In genomic region chr7:45313495-45313894, GRCm38 (mm10) we compare ENCODE assay signal across 14 mouse cellular contexts. TPM values are rescaled to one million over a fixed set of nuclear protein-coding genes. Genes with fewer than 3 reads are reported as not detected.
A peak's percentile ranks its signal among the peaks of the same experiment; 100 is the strongest.
DNase-seq lines count a peak whose midpoint lies in the region; ATAC-seq and TF ChIP-seq lines count a peak whose summit lies in the region.
"Had no signal": no experiment of that assay in that cellular context is flagged by ENCODE, and none has a peak within 500 bp of the region (broad histone marks: within the 10 kb centered on the region; RNA-seq: fewer than 3 reads in every experiment).

No protein-coding gene starts in this region.

- no peak for TF ChIP-seq EP300 in stomach, postnatal 0 days (optimal IDR thresholded peaks at IDR 0.05)

- peaks cover 9% of the 10 kb centered on the region; the same call in 1 of the 2 replicates for H3K4me1 ChIP-seq in heart, embryonic 11.5 days (ENCODE audit: control insufficient read depth, insufficient read depth, low read length)
- peaks cover 35% of the 10 kb centered on the region for H3K4me1 ChIP-seq in heart, embryonic 10.5 days
- H3K4me1 ChIP-seq in midbrain, embryonic 13.5 days (replicated peaks) = peaks cover 24% of the 10 kb centered on the region
- H3K4me1 ChIP-seq in midbrain, embryonic 11.5 days (ENCODE audit: control insufficient read depth, insufficient read depth, low read length) = peaks cover 3% of the 10 kb centered on the region; the same call in 1 of the 2 replicates
- H3K4me1 ChIP-seq in limb, embryonic 12.5 days (replicated peaks) = peaks cover 30% of the 10 kb centered on the region
- no peaks in the 10 kb centered on the region for H3K4me1 ChIP-seq in stomach, postnatal 0 days (replicated peaks; ENCODE audit: control insufficient read depth, insufficient read depth)

- H3K9me3 ChIP-seq in heart, embryonic 11.5 days (replicated peaks; ENCODE audit: control insufficient read depth, low read length) = no peaks in the 10 kb centered on the region
- no peaks in the 10 kb centered on the region for H3K9me3 ChIP-seq in heart, embryonic 10.5 days
- H3K9me3 ChIP-seq in midbrain, embryonic 13.5 days = no peaks in the 10 kb centered on the region
- H3K9me3 ChIP-seq in midbrain, embryonic 11.5 days (ENCODE audit: control insufficient read depth, low read length) = no peaks in the 10 kb centered on the region
- no peaks in the 10 kb centered on the region for H3K9me3 ChIP-seq in limb, embryonic 12.5 days
- no peaks in the 10 kb centered on the region for H3K9me3 ChIP-seq in stomach, postnatal 0 days (ENCODE audit: control insufficient read depth, low read length)

- H3K36me3 ChIP-seq in heart, embryonic 11.5 days (ENCODE audit: control insufficient read depth, insufficient read depth, low read length) = peaks cover 7% of the 10 kb centered on the region; the same call in 1 of the 2 replicates
- H3K36me3 ChIP-seq in heart, embryonic 10.5 days = peaks cover 45% of the 10 kb centered on the region
- no peaks in the 10 kb centered on the region for H3K36me3 ChIP-seq in midbrain, embryonic 13.5 days
- H3K36me3 ChIP-seq in midbrain, embryonic 11.5 days (ENCODE audit: control insufficient read depth, insufficient read depth, low read length) = no peaks in the 10 kb centered on the region
- peaks cover 32% of the 10 kb centered on the region for H3K36me3 ChIP-seq in limb, embryonic 12.5 days
- H3K36me3 ChIP-seq in stomach, postnatal 0 days (ENCODE audit: control insufficient read depth, insufficient read depth, low read length) = peaks cover 9% of the 10 kb centered on the region

- no peak overlapping the region for H3K4me3 ChIP-seq in heart, embryonic 11.5 days (ENCODE audit: low read depth, low read length)
- H3K4me3 ChIP-seq in heart, embryonic 10.5 days = no peak overlapping the region
- no peak overlapping the region for H3K4me3 ChIP-seq in midbrain, embryonic 13.5 days (replicated peaks)
- H3K4me3 ChIP-seq in midbrain, embryonic 11.5 days (ENCODE audit: low read depth, low read length) = no peak overlapping the region
- no peak overlapping the region for H3K4me3 ChIP-seq in limb, embryonic 12.5 days (replicated peaks)
- no peak overlapping the region for H3K4me3 ChIP-seq in stomach, postnatal 0 days (ENCODE audit: low read depth, low read length)
- H3K4me3 ChIP-seq: left cerebral cortex, adult 2 months had no signal

- no peak for DNase-seq in heart, embryonic 10.5 days (ENCODE audit: low spot score)
- no peak for DNase-seq in midbrain, embryonic 11.5 days (ENCODE audit: low spot score, missing footprints)
- DNase-seq in stomach, postnatal 0 days (ENCODE audit: low spot score) = no peak
- DNase-seq in ovary, postnatal 10 days (ENCODE audit: low spot score) = no peak
- DNase-seq: cerebellum, postnatal 25 days; kidney, adult 18-20 months; lung, postnatal 10 days had no signal

- H3K27me3 ChIP-seq in heart, embryonic 11.5 days (ENCODE audit: control insufficient read depth, insufficient read depth, low read length) = no peaks in the 10 kb centered on the region
- no peaks in the 10 kb centered on the region for H3K27me3 ChIP-seq in heart, embryonic 10.5 days (ENCODE audit: insufficient read depth, poor library complexity, severe bottlenecking)
- H3K27me3 ChIP-seq in midbrain, embryonic 13.5 days = no peaks in the 10 kb centered on the region
- no peaks in the 10 kb centered on the region for H3K27me3 ChIP-seq in midbrain, embryonic 11.5 days (ENCODE audit: control insufficient read depth, insufficient read depth, low read length)
- no peaks in the 10 kb centered on the region; the same call in 1 of the 2 replicates for H3K27me3 ChIP-seq in limb, embryonic 12.5 days
- H3K27me3 ChIP-seq in stomach, postnatal 0 days (ENCODE audit: control insufficient read depth, insufficient read depth, low read length) = no peaks in the 10 kb centered on the region

- no peak for ATAC-seq in heart, embryonic 11.5 days (replicated peaks; ENCODE audit: insufficient number of reproducible peaks, low FRiP score, low TSS enrichment)
- ATAC-seq in midbrain, embryonic 13.5 days = no peak
- ATAC-seq in midbrain, embryonic 11.5 days (ENCODE audit: low FRiP score) = no peak
- no peak for ATAC-seq in limb, embryonic 12.5 days (ENCODE audit: insufficient number of reproducible peaks, insufficient read depth, low FRiP score, low TSS enrichment, low read depth)
- 0 out of 2 replicates have a peak, but pooled peaks have one; percentile 8 for ATAC-seq in stomach, postnatal 0 days (ENCODE audit: low FRiP score, low TSS enrichment)
- no peak for ATAC-seq in megakaryocyte-erythroid progenitor cell, adult 5-6 weeks (replicated peaks; ENCODE audit: low FRiP score, low TSS enrichment, poor library complexity, severe bottlenecking)

- WGBS in heart, embryonic 11.5 days (ENCODE audit: insufficient replicate concordance) = 32% methylated on average over 9 of the region's 9 CpGs
- WGBS in heart, embryonic 10.5 days = 43% methylated on average over 9 of the region's 9 CpGs
- WGBS in midbrain, embryonic 13.5 days = 46% methylated on average over 9 of the region's 9 CpGs
- WGBS in midbrain, embryonic 11.5 days = 52% methylated on average over 9 of the region's 9 CpGs
- 23% methylated on average over 9 of the region's 9 CpGs for WGBS in limb, embryonic 12.5 days
- WGBS in stomach, postnatal 0 days = 25% methylated on average over 9 of the region's 9 CpGs

- H3K27ac ChIP-seq in heart, embryonic 11.5 days (ENCODE audit: low read depth, low read length) = peak overlapping the region; percentile 57
- no peak overlapping the region for H3K27ac ChIP-seq in heart, embryonic 10.5 days
- H3K27ac ChIP-seq in midbrain, embryonic 13.5 days = peak overlapping the region; percentile 25; the same call in 1 of the 2 replicates
- H3K27ac ChIP-seq in midbrain, embryonic 11.5 days (ENCODE audit: low read depth, low read length) = no peak overlapping the region
- H3K27ac ChIP-seq in limb, embryonic 12.5 days = peak overlapping the region; percentile 76
- H3K27ac ChIP-seq in stomach, postnatal 0 days (replicated peaks) = peak overlapping the region; percentile 75; the same call in 1 of the 2 replicates
- H3K27ac ChIP-seq: left cerebral cortex, adult 2 months had no signal

- H3K9ac ChIP-seq in heart, embryonic 11.5 days (ENCODE audit: low read depth, low read length) = 0 out of 2 replicates have a peak overlapping the region, but pooled peaks have one; percentile 28
- H3K9ac ChIP-seq in midbrain, embryonic 13.5 days (replicated peaks) = no peak overlapping the region
- H3K9ac ChIP-seq in midbrain, embryonic 11.5 days (ENCODE audit: low read length) = no peak overlapping the region
- H3K9ac ChIP-seq in limb, embryonic 12.5 days (replicated peaks) = peak overlapping the region; percentile 14
- H3K9ac ChIP-seq in stomach, postnatal 0 days (ENCODE audit: low read length) = 0 out of 2 replicates have a peak overlapping the region, but pooled peaks have one; percentile 9

- H3K4me2 ChIP-seq in heart, embryonic 11.5 days = no peak overlapping the region
- H3K4me2 ChIP-seq in midbrain, embryonic 13.5 days (replicated peaks) = no peak overlapping the region
- no peak overlapping the region for H3K4me2 ChIP-seq in midbrain, embryonic 11.5 days
- peak overlapping the region; percentile 13 for H3K4me2 ChIP-seq in limb, embryonic 12.5 days
- H3K4me2 ChIP-seq in stomach, postnatal 0 days (replicated peaks; ENCODE audit: low read depth) = no peak overlapping the region

- TF ChIP-seq CTCF in stomach, postnatal 0 days (IDR thresholded peaks at IDR 0.05; ENCODE audit: low read depth) = no peak

RNA-seq across cellular contexts. Expression of gene Trpm4, which starts 20.1 kb away (rescaled TPM):
- polyA plus RNA-seq in heart, embryonic 11.5 days (2014; fragmentation: Nextera tagmentation; extraction: Ambion mirVana) = 7.0 and 9.8 TPM in 2 replicates
- 13.5 and 15.2 TPM in 2 replicates for polyA plus RNA-seq in heart, embryonic 10.5 days (2016; fragmentation: Nextera tagmentation; extraction: Ambion mirVana)
- polyA plus RNA-seq in midbrain, embryonic 13.5 days (2015; fragmentation: Nextera tagmentation; extraction: Ambion mirVana) = 7.3 and 10.8 TPM in 2 replicates
- polyA plus RNA-seq in midbrain, embryonic 11.5 days (2014; fragmentation: Nextera tagmentation; extraction: Ambion mirVana) = 4.4 and 6.1 TPM in 2 replicates
- 14.0 and 16.1 TPM in 2 replicates for polyA plus RNA-seq in limb, embryonic 12.5 days (2016; fragmentation: Nextera tagmentation; extraction: Ambion mirVana)
- 22.7 and 23.7 TPM in 2 replicates for polyA plus RNA-seq in stomach, postnatal 0 days (2015; fragmentation: Nextera tagmentation; extraction: Ambion mirVana)
- total RNA-seq in megakaryocyte-erythroid progenitor cell, adult 5-6 weeks (2014; fragmentation: Nextera tagmentation) = 0.22 and 0.54 TPM in 2 replicates
- 0.11 TPM in 1 of 2 replicates, not detected in the other for total RNA-seq in megakaryocyte-erythroid progenitor cell, adult 5-6 weeks (2017)

RNA-seq across cellular contexts. Expression of gene Hrc, which starts 21.6 kb away (rescaled TPM):
- 24.3 and 30.1 TPM in 2 replicates for polyA plus RNA-seq in heart, embryonic 11.5 days (2014; fragmentation: Nextera tagmentation; extraction: Ambion mirVana)
- polyA plus RNA-seq in heart, embryonic 10.5 days (2016; fragmentation: Nextera tagmentation; extraction: Ambion mirVana) = 17.9 and 31.4 TPM in 2 replicates
- 0.10 and 0.26 TPM in 2 replicates for polyA plus RNA-seq in midbrain, embryonic 13.5 days (2015; fragmentation: Nextera tagmentation; extraction: Ambion mirVana)
- 0.11 and 0.19 TPM in 2 replicates for polyA plus RNA-seq in midbrain, embryonic 11.5 days (2014; fragmentation: Nextera tagmentation; extraction: Ambion mirVana)
- 1.8 and 1.9 TPM in 2 replicates for polyA plus RNA-seq in limb, embryonic 12.5 days (2016; fragmentation: Nextera tagmentation; extraction: Ambion mirVana)
- polyA plus RNA-seq in stomach, postnatal 0 days (2015; fragmentation: Nextera tagmentation; extraction: Ambion mirVana) = 0.80 and 0.85 TPM in 2 replicates
- not detected in 2 replicates for total RNA-seq in megakaryocyte-erythroid progenitor cell, adult 5-6 weeks (2014; fragmentation: Nextera tagmentation)
- total RNA-seq in megakaryocyte-erythroid progenitor cell, adult 5-6 weeks (2017) = not detected in 2 replicates

RNA-seq across cellular contexts. Expression of gene Slc6a21, which starts 36.2 kb away (rescaled TPM):
- not detected in 2 replicates for polyA plus RNA-seq in heart, embryonic 11.5 days (2014; fragmentation: Nextera tagmentation; extraction: Ambion mirVana)
- not detected in 2 replicates for polyA plus RNA-seq in heart, embryonic 10.5 days (2016; fragmentation: Nextera tagmentation; extraction: Ambion mirVana)
- polyA plus RNA-seq in midbrain, embryonic 13.5 days (2015; fragmentation: Nextera tagmentation; extraction: Ambion mirVana) = not detected in 2 replicates
- not detected in 2 replicates for polyA plus RNA-seq in midbrain, embryonic 11.5 days (2014; fragmentation: Nextera tagmentation; extraction: Ambion mirVana)
- polyA plus RNA-seq in limb, embryonic 12.5 days (2016; fragmentation: Nextera tagmentation; extraction: Ambion mirVana) = not detected in 2 replicates
- not detected in 2 replicates for polyA plus RNA-seq in stomach, postnatal 0 days (2015; fragmentation: Nextera tagmentation; extraction: Ambion mirVana)
- total RNA-seq in megakaryocyte-erythroid progenitor cell, adult 5-6 weeks (2014; fragmentation: Nextera tagmentation) = not detected in 2 replicates
- not detected in 2 replicates for total RNA-seq in megakaryocyte-erythroid progenitor cell, adult 5-6 weeks (2017)
- total RNA-seq: gastrocnemius, postnatal 4 days had no signal
- polyA plus RNA-seq: C2C12 had no signal

RNA-seq across cellular contexts. Expression of gene Ppfia3, which starts 53.3 kb away (rescaled TPM):
- 2.0 and 3.7 TPM in 2 replicates for polyA plus RNA-seq in heart, embryonic 11.5 days (2014; fragmentation: Nextera tagmentation; extraction: Ambion mirVana)
- 2.4 and 2.9 TPM in 2 replicates for polyA plus RNA-seq in heart, embryonic 10.5 days (2016; fragmentation: Nextera tagmentation; extraction: Ambion mirVana)
- 17.2 and 19.8 TPM in 2 replicates for polyA plus RNA-seq in midbrain, embryonic 13.5 days (2015; fragmentation: Nextera tagmentation; extraction: Ambion mirVana)
- polyA plus RNA-seq in midbrain, embryonic 11.5 days (2014; fragmentation: Nextera tagmentation; extraction: Ambion mirVana) = 7.7 and 8.1 TPM in 2 replicates
- polyA plus RNA-seq in limb, embryonic 12.5 days (2016; fragmentation: Nextera tagmentation; extraction: Ambion mirVana) = 6.4 and 8.4 TPM in 2 replicates
- 6.0 and 7.1 TPM in 2 replicates for polyA plus RNA-seq in stomach, postnatal 0 days (2015; fragmentation: Nextera tagmentation; extraction: Ambion mirVana)
- 0.42 TPM in 1 of 2 replicates, not detected in the other for total RNA-seq in megakaryocyte-erythroid progenitor cell, adult 5-6 weeks (2014; fragmentation: Nextera tagmentation)
- 0.80 TPM in 1 of 2 replicates, not detected in the other for total RNA-seq in megakaryocyte-erythroid progenitor cell, adult 5-6 weeks (2017)

RNA-seq across cellular contexts. Expression of gene Lin7b, which starts 56.9 kb away (rescaled TPM):
- 1.6 and 1.7 TPM in 2 replicates for polyA plus RNA-seq in heart, embryonic 11.5 days (2014; fragmentation: Nextera tagmentation; extraction: Ambion mirVana)
- polyA plus RNA-seq in heart, embryonic 10.5 days (2016; fragmentation: Nextera tagmentation; extraction: Ambion mirVana) = 0.59 and 1.4 TPM in 2 replicates
- 7.1 and 7.9 TPM in 2 replicates for polyA plus RNA-seq in midbrain, embryonic 13.5 days (2015; fragmentation: Nextera tagmentation; extraction: Ambion mirVana)
- 0.75 and 1.2 TPM in 2 replicates for polyA plus RNA-seq in midbrain, embryonic 11.5 days (2014; fragmentation: Nextera tagmentation; extraction: Ambion mirVana)
- 1.4 and 1.8 TPM in 2 replicates for polyA plus RNA-seq in limb, embryonic 12.5 days (2016; fragmentation: Nextera tagmentation; extraction: Ambion mirVana)
- polyA plus RNA-seq in stomach, postnatal 0 days (2015; fragmentation: Nextera tagmentation; extraction: Ambion mirVana) = 5.9 and 6.1 TPM in 2 replicates
- 2.4 and 2.6 TPM in 2 replicates for total RNA-seq in megakaryocyte-erythroid progenitor cell, adult 5-6 weeks (2014; fragmentation: Nextera tagmentation)
- not detected in 2 replicates for total RNA-seq in megakaryocyte-erythroid progenitor cell, adult 5-6 weeks (2017)

Comparison
In these comparisons a context has a peak if more than half of its experiments do, and no peak if none do; other contexts are left out.
1. H3K27ac ChIP-seq: peak in heart, embryonic 11.5 days (single experiment), midbrain, embryonic 13.5 days (single experiment), limb, embryonic 12.5 days (single experiment) and stomach, postnatal 0 days (single experiment); none in heart, embryonic 10.5 days (single experiment) and midbrain, embryonic 11.5 days (single experiment).
2. H3K9ac ChIP-seq: peak in heart, embryonic 11.5 days (single experiment), limb, embryonic 12.5 days (single experiment) and stomach, postnatal 0 days (single experiment); none in midbrain, embryonic 13.5 days (single experiment) and midbrain, embryonic 11.5 days (single experiment).